Mouse (Mus musculus) midbrain, embryonic 15.5 days (tissue): ENCODE data around the gene Nek3. TPM values are rescaled to one million over a fixed set of nuclear protein-coding genes. Genes with fewer than 3 reads are reported as not detected.

Source experiments
- ATAC-seq: fragments of 200-750 bp; cut with Nextera tagmentation; replicated peaks from 2 replicates; pipeline ENCODE4 v1.8.0; 2017; ENCODE audit warnings: moderate TSS enrichment
- H3K27ac ChIP-seq: fragments of 300-500 bp; sonication (generic); 2 replicates; pipeline ENCODE4 v1.5.1; 2015; ENCODE audit warnings: mild to moderate bottlenecking, inconsistent platforms
- H3K27me3 ChIP-seq: fragments of 300-500 bp; sonication (generic); replicated peaks from 2 replicates; pipeline ENCODE4 v1.6.1; 2015; ENCODE audit warnings: inconsistent platforms
- H3K36me3 ChIP-seq: fragments of 300-500 bp; sonication (generic); replicated peaks from 2 replicates; pipeline ENCODE4 v1.6.1; 2015; ENCODE audit warnings: inconsistent platforms
- H3K4me1 ChIP-seq: fragments of 300-500 bp; sonication (generic); 2 replicates; pipeline ENCODE4 v1.6.1; 2015; ENCODE audit warnings: inconsistent platforms
- H3K4me2 ChIP-seq: fragments of 300-500 bp; sonication (generic); 2 replicates; pipeline ENCODE4 v1.6.1; 2015; ENCODE audit warnings: inconsistent platforms, mild to moderate bottlenecking, moderate library complexity
- H3K4me3 ChIP-seq: fragments of 300-500 bp; sonication (generic); 2 replicates; pipeline ENCODE4 v1.5.1; 2015; ENCODE audit warnings: mild to moderate bottlenecking, inconsistent platforms
- H3K9ac ChIP-seq: fragments of 300-500 bp; sonication (generic); 2 replicates; pipeline ENCODE4 v1.6.1; 2015; ENCODE audit warnings: mild to moderate bottlenecking, inconsistent platforms
- H3K9me3 ChIP-seq: fragments of 300-500 bp; sonication (generic); 2 replicates; pipeline ENCODE4 v1.6.1; 2016; ENCODE audit warnings: inconsistent platforms
- WGBS: fragments of 180-500 bp; shearing (Covaris S2); methylation state at CpG from one replicate; pipeline ENCODE4 v1.1.7; 2015; ENCODE audit warnings: mixed read lengths; 5-methylcytosine and 5-hydroxymethylcytosine counted together
- polyA plus RNA-seq: library from polyadenylated mRNA; unstranded; fragments of >200 nt; fragmentation: Nextera tagmentation; extraction: Ambion mirVana; gene quantifications from 2 replicates; pipeline ENCODE4 v1.2.1, GENCODE M21; 2015

The Nek3 gene
- polyA plus RNA-seq, result 6.9 and 7.6 TPM in 2 replicates

DNA sequence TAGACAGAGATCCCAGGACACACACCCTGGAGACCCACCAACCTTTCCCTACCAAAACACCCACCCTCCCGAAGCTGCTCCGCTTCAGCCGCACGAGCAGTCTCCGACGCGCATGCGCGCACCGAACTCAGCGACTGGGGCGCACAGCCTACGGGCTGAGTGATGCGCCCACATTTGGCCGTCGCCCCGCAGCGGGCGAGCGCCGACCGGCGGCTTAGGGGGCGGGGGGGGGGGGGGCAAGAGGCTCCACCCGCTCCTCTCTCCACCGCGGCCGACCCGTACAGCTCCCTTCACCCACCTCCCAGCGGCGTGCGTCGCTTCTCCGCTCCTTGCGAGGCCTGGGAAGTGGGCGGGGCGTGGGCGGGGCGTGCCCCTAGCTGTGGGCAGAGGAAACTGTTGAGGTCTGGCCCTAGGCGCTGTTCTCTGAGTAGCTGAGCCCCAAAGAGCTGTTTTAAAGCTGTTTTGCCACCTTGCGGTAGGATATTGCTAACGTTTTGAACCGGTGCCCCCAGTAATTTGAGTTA, at the start of gene Nek3:
TSS of gene Nek3 (minus strand) at position 356 of the 524 bp plus-strand sequence.
- under 1% methylated on average over 39 of the region's 43 CpGs for WGBS
- Histone ChIP-seq H3K36me3 (no peaks in the 10 kb centered on the region), H3K9ac (peak within 1 kb of the TSS; percentile 62), H3K27me3 (no peaks in the 10 kb centered on the region), H3K27ac (peak within 1 kb of the TSS; percentile 88), H3K4me2 (peak within 1 kb of the TSS; percentile 55), H3K4me3 (peak within 1 kb of the TSS; percentile 63), H3K4me1 (peaks cover 14% of the 10 kb centered on the region), H3K9me3 (no peaks in the 10 kb centered on the region)
- ATAC-seq, result peak; percentile 99

- H3K4me3 ChIP-seq, result no peak overlapping the region
- peaks cover 40% of the 10 kb centered on the region for H3K36me3 ChIP-seq
- no peaks in the 10 kb centered on the region for H3K9me3 ChIP-seq
- H3K27ac ChIP-seq, result no peak overlapping the region
- no peaks in the 10 kb centered on the region for H3K27me3 ChIP-seq
- 98% methylated on average over 10 of the region's 10 CpGs for WGBS
- H3K9ac ChIP-seq, result no peak overlapping the region
- ATAC-seq, result no peak
- H3K4me2 ChIP-seq, result no peak overlapping the region
- H3K4me1 ChIP-seq, result no peaks in the 10 kb centered on the region
Observed at GRCm38 (mm10) chr8:22214826-22215225, 48.6 kb upstream of the Nek3 start.

DNA sequence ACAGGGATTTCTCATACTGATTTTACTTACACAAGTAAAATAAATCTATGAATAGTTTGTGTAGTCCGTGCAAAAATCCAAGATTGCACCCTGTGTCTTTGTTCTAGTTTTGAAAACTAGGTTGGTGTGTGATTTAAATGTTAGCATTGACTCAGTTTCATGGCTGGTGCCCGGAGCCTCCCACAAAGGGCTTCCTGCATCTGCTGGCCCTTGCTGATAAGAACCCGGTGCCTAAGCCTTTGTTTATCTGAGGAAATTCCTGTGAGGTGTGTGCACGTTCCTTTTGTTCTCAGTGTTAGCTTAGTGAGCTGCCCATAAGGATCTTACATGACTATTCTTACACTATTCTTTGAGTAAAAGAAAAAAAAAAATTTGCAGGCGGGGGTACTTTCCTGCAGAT, 42.8 kb upstream of the Nek3 start:
- Histone ChIP-seq H3K36me3 (peaks cover 25% of the 10 kb centered on the region), H3K4me2 (no peak overlapping the region), H3K4me3 (no peak overlapping the region), H3K4me1 (no peaks in the 10 kb centered on the region), H3K9me3 (no peaks in the 10 kb centered on the region), H3K27ac (no peak overlapping the region), H3K27me3 (no peaks in the 10 kb centered on the region), H3K9ac (no peak overlapping the region)
- WGBS, result 60% methylated on average over 5 of the region's 5 CpGs
- ATAC-seq, result no peak

- WGBS, result 86% methylated on average over 4 of the region's 4 CpGs
- Histone ChIP-seq H3K9ac (no peak overlapping the region), H3K36me3 (peaks cover 20% of the 10 kb centered on the region), H3K4me3 (no peak overlapping the region), H3K27me3 (no peaks in the 10 kb centered on the region), H3K9me3 (no peaks in the 10 kb centered on the region), H3K4me2 (no peak overlapping the region), H3K4me1 (no peaks in the 10 kb centered on the region), H3K27ac (no peak overlapping the region)
- no peak for ATAC-seq
Observed at GRCm38 (mm10) chr8:22207535-22207934, 41.3 kb upstream of the Nek3 start.

DNA sequence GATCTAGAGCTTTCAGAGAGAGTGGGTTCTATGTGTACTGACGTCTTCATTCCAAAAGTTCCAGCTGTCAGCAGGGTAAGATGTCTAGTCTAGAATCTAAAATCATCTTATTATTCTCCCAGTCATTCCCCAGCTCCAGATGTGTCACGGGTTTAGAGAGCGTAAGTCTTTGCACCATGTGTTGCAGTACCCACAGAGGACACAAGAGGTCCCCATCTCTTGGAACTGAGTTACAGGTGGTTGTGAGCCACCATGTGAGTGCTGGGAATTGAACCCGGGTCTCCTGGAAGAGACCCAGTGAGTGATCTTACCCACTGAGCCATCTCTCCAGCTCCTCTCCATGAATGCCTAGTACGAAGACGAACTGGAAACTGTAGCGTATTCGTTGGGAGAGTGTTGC, 33.2 kb upstream of the Nek3 start:
- peaks cover 17% of the 10 kb centered on the region for H3K36me3 ChIP-seq
- WGBS, result 98% methylated on average over 8 of the region's 8 CpGs

GRCm38 (mm10) chr8:22197914-22198313, 31.7 kb upstream of the Nek3 start:
- H3K27me3 ChIP-seq, result no peaks in the 10 kb centered on the region
- ATAC-seq, result no peak
- H3K9ac ChIP-seq, result no peak overlapping the region
- peaks cover 17% of the 10 kb centered on the region for H3K36me3 ChIP-seq
- H3K27ac ChIP-seq, result no peak overlapping the region
- peaks cover 17% of the 10 kb centered on the region for H3K4me1 ChIP-seq
- H3K4me3 ChIP-seq, result no peak overlapping the region
- no peak overlapping the region for H3K4me2 ChIP-seq
- no peaks in the 10 kb centered on the region for H3K9me3 ChIP-seq
- WGBS, result 94% methylated on average over 6 of the region's 6 CpGs

More for the DNA sequence above, 33.2 kb upstream of the Nek3 start:
- Histone ChIP-seq H3K9me3 (no peaks in the 10 kb centered on the region), H3K4me1 (peaks cover 6% of the 10 kb centered on the region), H3K9ac (no peak overlapping the region), H3K4me2 (no peak overlapping the region), H3K4me3 (no peak overlapping the region), H3K27me3 (no peaks in the 10 kb centered on the region), H3K27ac (no peak overlapping the region)
- ATAC-seq, result no peak

GRCm38 (mm10) chr8:22193432-22194010, 27.3 kb upstream of the Nek3 start:
- WGBS, result 14% methylated on average over 12 of the region's 12 CpGs

GRCm38 (mm10) chr8:22192660-22193431, 26.6 kb upstream of the Nek3 start, which contains the start of gene Vps36:
Gene Vps36 (plus strand): TSS chr8:22192809.
- H3K36me3 ChIP-seq, result no peaks in the 10 kb centered on the region
- peak within 1 kb of the TSS; percentile 99 for H3K27ac ChIP-seq
- peak within 1 kb of the TSS; percentile 71 for H3K4me2 ChIP-seq
- no peaks in the 10 kb centered on the region for H3K27me3 ChIP-seq
- H3K9ac ChIP-seq, result peak within 1 kb of the TSS; percentile 98
- peaks cover 17% of the 10 kb centered on the region for H3K4me1 ChIP-seq
- no peaks in the 10 kb centered on the region for H3K9me3 ChIP-seq
- peak; percentile 97 for ATAC-seq
- H3K4me3 ChIP-seq, result peak within 1 kb of the TSS; percentile 96
- WGBS, result under 1% methylated on average over 73 of the region's 73 CpGs

More at GRCm38 (mm10) chr8:22193432-22194010, 27.3 kb upstream of the Nek3 start:
- peak overlapping the region; percentile 98 for H3K9ac ChIP-seq
- H3K4me1 ChIP-seq, result peaks cover 17% of the 10 kb centered on the region
- peak overlapping the region; percentile 71 for H3K4me2 ChIP-seq
- H3K9me3 ChIP-seq, result no peaks in the 10 kb centered on the region
- H3K4me3 ChIP-seq, result peak overlapping the region; percentile 96
- no peaks in the 10 kb centered on the region for H3K27me3 ChIP-seq
- H3K36me3 ChIP-seq, result no peaks in the 10 kb centered on the region
- peak; percentile 59; the same call in 1 of the 2 replicates for ATAC-seq
- peak overlapping the region; percentile 99 for H3K27ac ChIP-seq

- H3K4me1 ChIP-seq, result peaks cover 8% of the 10 kb centered on the region
- no peaks in the 10 kb centered on the region for H3K36me3 ChIP-seq
- peak within 1 kb of the TSS; percentile 90 for H3K4me2 ChIP-seq
- peak within 1 kb of the TSS; percentile 84 for H3K27ac ChIP-seq
- peak; percentile 99 for ATAC-seq
- H3K9ac ChIP-seq, result peak within 1 kb of the TSS; percentile 68
- H3K9me3 ChIP-seq, result no peaks in the 10 kb centered on the region
- H3K4me3 ChIP-seq, result peak within 1 kb of the TSS; percentile 91
- H3K27me3 ChIP-seq, result no peaks in the 10 kb centered on the region
- 2% methylated on average over 63 of the region's 63 CpGs for WGBS
Observed at GRCm38 (mm10) chr8:22185431-22186397, 19.5 kb upstream of the Nek3 start, which contains the start of gene Ckap2. Gene Ckap2 (minus strand): TSS chr8:22185819.

DNA sequence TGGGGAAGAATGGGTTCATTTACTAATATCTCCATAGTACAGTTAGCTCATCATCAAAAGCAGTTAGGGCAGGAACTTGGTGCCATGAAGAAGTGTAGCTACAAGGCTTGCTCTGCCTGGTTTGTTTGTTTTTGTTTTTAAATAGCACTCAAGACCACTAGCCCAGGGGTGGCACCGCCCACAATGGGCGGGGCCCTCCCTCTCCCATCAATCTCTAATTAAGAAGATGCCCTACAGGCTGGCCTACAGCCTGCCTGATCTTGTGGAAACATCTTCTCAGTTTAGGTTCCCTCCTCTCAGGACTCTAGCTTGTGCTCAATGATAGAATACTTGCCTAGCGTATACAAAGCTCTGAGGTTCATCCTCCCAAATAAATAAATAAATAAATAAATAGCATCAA, 18.6 kb upstream of the Nek3 start:
- peak; percentile 38 for ATAC-seq
- peak overlapping the region; percentile 68; the same call in 1 of the 2 replicates for H3K9ac ChIP-seq

DNA sequence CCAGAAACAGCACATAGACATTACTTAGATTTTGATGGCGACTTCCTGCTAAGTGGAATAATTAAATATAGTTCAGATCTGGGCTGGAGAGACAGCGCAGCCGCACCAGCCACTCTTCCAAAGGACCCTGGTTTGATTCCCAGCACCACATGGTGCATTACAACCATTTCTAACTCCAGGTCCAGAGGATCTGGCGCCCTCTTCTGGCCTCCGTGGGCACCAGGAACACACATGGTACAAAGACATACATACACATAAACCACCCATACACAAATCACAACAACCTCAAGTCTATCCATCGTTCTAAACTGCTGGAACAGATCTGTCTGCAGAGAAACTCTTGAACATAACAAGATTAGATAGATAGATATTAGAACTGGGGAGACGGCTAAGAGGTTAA, 9.7 kb upstream of the Nek3 start:
- H3K4me3 ChIP-seq, result no peak overlapping the region
- no peak for ATAC-seq
- H3K4me2 ChIP-seq, result no peak overlapping the region
- H3K27ac ChIP-seq, result no peak overlapping the region
- H3K9ac ChIP-seq, result no peak overlapping the region
- H3K27me3 ChIP-seq, result no peaks in the 10 kb centered on the region
- H3K4me1 ChIP-seq, result no peaks in the 10 kb centered on the region
- WGBS, result 97% methylated on average over 7 of the region's 7 CpGs
- H3K36me3 ChIP-seq, result 0 out of 2 replicates have a peak, but pooled peaks cover 5% of the 10 kb centered on the region
- H3K9me3 ChIP-seq, result no peaks in the 10 kb centered on the region

More for the DNA sequence above, 18.6 kb upstream of the Nek3 start:
- peak overlapping the region; percentile 84; the same call in 1 of the 2 replicates for H3K27ac ChIP-seq
- H3K36me3 ChIP-seq, result no peaks in the 10 kb centered on the region
- peak overlapping the region; percentile 91 for H3K4me3 ChIP-seq
- WGBS, result under 1% methylated on average over 3 of the region's 3 CpGs
- H3K27me3 ChIP-seq, result no peaks in the 10 kb centered on the region
- peaks cover 8% of the 10 kb centered on the region for H3K4me1 ChIP-seq
- H3K4me2 ChIP-seq, result peak overlapping the region; percentile 90
- H3K9me3 ChIP-seq, result no peaks in the 10 kb centered on the region
